Mouse (Mus musculus): ENCODE measurements around the gene Pde4d. TPM values are rescaled to one million over a fixed set of nuclear protein-coding genes. Genes with fewer than 3 reads are reported as not detected.

Pde4d gene
- total RNA-seq, 2 experiments from 2014 or later, result 33.5 to 49.8 TPM

DNA sequence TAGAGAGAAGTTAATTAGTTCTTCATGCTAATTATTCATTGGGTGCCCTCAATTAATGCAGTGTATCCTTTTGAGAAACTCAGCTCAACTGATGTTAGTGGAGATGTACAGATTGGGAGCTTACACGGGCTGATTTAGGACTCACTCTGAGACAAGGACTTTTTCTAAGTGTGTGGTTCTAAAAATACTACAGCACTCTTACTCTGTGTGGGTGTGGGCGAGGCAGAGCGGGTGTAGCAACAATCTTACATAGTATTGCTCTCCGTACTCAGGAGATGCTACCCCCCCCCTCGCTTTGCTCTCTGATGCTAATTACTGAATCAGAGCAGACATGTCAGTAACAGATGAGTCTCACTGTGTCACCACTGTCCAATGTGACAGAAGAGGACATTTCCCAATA is 976.3 kb downstream of the Pde4d start:
- no peak for ATAC-seq (replicated peaks; ENCODE audit: poor library complexity, severe bottlenecking)

DNA sequence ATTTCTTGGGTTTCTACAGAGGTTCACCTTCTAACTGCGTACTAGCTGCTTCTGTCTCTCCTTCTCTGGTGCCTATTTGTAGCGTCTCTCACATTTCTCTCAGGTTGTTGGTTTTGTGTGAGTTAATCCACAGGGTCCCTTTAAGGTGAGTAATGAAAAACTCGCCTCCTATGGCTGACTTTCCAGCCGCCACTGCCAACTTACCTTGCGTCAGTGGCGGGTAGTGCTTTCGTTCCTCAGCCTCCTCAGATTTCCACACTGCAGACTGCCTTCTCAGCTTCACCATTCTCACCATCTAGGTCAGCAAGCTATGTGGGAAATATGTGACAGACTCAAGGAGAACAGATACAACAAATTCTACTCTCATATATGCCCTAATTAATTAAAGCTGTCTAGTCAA is 977.8 kb downstream of the Pde4d start:
- no peak for ATAC-seq (replicated peaks; ENCODE audit: poor library complexity, severe bottlenecking)

DNA sequence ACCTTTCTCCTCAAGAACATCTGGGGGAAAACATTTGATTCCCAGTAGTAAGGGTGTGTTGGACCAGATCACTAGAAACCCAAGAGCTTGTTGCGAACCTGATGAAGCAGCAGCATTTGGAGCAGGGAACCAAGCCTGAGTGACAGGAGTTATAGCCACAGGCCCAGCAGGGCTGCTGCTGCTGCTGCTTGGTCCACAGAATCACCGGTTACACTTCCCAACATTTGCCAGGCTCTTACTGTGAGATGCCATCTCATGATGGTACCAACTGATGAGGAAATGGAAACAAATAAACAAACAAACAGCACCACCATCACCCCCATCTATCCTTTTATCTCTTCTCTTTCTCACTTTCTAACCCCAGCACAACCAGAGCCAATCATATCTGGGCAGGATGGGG is 979.8 kb downstream of the Pde4d start:
- ATAC-seq (replicated peaks; ENCODE audit: poor library complexity, severe bottlenecking), result no peak

DNA sequence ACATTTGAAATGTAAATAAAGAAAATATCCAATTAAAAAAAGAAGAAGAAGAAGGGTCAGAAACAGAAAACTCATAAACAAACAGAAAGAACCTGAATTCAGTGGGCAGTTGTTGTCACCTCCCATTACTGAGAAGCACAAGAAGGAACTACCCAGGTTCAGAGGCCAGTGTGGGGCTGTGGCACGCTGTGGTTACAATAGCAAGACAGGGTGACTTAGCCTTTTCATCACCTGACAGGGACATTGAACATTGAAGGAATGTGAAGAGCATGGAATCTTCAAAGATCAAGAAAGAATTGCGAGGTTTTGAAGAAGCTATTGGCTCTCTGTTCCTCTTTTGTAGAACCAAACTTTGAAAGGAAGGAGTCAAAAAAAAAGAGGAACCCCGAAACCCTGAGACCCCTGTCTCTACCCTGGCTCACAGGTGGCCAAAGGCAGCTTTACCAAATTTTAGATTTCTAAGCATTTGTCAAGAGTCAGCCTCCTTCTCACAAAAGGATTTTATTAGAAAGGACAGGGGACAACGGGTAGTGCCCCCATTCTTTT is 987.6 kb downstream of the Pde4d start:
- ATAC-seq (replicated peaks; ENCODE audit: poor library complexity, severe bottlenecking), result peak; percentile 66

DNA sequence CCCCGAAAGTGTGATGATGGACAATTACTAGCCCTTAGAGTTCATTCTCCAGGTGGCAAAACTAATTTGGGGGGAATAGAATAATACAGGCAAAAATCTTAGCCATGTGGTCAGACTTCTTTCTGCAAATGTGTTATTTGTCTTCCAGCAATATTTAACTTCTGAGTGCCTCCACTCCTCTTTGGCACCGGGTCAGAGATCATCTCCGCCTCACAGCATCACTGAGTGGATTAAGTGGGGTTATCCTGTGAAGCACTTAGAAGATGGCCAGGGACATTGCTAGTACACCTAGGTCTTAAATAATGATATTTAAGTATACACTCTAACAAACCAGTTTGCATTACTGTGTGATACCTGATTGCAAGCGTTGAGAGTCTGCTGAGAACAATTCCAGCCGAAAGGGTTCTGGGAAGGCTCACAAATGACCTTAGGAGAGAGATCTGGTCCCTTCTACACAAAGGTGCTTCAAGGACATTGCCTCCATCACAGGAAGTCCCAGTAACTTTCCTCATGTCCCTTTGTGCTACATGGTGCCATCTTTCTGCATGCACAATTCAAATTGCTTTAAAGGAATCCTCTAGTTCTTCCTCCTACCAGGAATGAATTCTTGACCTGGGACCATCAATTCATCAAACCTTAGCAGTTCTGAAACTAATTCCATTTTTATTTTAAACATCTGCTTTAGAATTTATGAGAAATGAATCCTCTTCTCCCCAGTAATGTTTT is 989.9 kb downstream of the Pde4d start:
- no peak for ATAC-seq (replicated peaks; ENCODE audit: poor library complexity, severe bottlenecking)

DNA sequence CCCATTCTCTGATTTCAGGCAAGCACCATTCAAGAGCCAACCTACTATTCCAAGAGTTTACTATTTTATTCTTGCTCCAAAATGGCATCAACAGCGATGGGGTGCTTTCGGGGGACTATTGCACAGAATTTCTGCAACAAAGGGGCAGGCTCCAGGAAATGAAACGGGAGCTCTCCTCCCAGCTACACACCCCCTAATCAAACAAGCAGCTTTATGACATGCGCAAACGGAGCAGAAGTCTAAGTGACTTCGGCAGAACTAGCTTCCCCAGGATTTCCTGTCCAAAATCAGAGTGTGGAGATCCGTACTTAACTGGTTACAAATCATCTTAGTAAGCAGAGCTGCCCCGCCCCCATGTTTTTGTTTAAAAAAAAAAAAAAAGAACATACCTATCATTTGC is 990.6 kb downstream of the Pde4d start:
- ATAC-seq (replicated peaks; ENCODE audit: poor library complexity, severe bottlenecking), result peak; percentile 57

DNA sequence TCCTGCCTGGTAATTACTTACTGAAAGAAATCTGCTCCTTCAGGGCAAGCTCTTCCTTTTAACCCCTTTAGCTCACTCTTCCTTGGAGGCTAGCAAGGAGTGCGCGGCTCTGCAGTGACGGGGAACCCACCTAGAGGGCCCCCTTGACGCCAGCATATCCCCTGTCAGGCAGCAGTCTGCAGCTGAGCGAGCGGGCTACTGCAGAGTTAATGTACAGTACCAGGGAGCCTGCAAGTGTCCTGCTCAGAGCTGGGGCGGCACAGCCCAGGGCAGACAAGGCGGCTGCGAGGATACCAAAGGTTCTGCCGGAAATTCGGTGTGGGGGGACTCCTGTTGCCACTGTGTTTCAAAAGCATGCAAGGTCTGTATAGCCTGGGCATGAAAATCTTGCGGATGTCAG is 991.1 kb downstream of the Pde4d start:
- ATAC-seq (replicated peaks; ENCODE audit: poor library complexity, severe bottlenecking), result peak; percentile 54

DNA sequence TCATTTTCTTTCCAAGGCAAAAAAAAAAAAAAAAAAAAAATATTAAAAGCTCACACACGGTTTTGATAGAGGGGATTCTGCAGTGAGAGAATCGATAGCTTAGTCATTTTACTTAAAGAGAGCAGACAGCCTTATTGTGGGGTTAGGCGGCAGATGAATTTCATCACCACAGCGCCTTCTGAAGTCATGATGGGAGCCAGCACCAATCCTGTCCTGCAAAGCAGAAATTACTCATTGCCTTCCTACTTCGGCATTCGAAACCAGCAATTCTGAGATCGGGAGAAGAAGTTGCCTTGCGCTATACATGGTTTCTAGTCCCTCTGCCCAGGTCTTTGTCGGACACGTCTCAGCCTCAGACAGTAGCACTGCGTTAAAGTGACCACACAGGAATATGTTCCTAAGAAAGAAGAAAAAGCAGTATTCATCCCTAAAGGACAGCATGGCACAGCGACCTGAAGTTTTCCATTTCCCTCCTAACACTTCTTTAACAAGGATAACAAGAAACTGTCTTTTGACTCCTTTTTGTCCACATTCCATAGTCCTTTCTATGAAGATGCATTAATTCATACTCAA is 991.7 kb downstream of the Pde4d start:
- ATAC-seq (replicated peaks; ENCODE audit: poor library complexity, severe bottlenecking), result peak; percentile 62

DNA sequence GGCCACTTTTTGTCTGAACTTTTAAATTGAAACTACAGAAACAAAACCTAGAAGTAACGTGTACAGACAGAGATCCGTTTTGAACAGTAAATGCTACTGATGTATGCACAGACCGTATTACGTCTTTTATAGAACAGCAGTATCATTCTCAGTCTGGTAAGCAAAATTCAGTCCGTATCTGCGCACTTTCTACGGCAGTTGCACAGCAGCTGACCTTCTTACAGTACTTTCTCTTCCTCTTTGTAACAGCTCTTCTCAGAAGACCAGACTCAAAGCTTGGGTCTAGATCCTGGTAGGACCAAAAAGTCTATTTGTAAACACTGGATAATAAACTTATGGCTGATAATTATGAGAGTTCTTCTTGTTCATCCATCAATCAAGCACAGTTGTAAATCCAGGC is 996.4 kb downstream of the Pde4d start:
- ATAC-seq (replicated peaks; ENCODE audit: poor library complexity, severe bottlenecking), result peak; percentile 71

DNA sequence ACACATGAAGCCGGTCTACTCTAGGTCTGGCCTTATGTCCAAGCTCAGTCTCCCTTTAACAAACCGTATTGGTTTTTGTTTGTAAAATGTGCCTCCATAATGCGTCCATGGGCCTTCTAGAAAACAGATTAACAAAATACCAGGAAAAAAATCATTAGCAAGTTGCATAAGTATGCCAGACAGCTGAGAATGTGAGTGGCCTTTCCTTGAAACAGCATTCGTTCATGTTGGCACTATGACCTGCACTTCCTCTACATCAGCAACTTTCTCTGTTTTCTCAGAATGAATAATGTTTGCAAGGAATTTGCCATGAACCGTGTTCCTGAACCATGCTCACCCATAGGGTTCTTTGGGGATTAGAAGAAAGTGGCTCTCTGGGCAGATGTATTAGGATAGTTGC is 998.4 kb downstream of the Pde4d start:
- ATAC-seq (replicated peaks; ENCODE audit: poor library complexity, severe bottlenecking), result no peak

DNA sequence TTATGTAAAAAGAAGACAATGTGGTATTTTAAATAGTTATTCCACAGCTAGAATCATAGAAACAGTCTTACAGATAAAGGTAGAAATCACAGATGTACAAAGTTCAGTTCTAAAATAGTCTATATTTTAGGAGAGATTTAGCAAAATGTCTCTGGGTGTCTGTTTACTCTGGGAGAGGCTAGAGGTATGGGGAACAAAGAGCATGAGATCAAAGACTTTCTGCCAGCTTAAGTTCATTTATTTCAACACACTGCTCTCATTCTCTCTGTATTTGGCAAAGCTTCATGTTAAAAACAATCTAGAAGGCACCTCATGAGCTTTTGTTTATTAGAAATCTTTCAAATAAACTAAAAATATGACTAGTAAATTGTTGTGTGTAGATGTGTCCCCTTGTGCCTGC is 1024.6 kb downstream of the Pde4d start:
- ATAC-seq (replicated peaks; ENCODE audit: poor library complexity, severe bottlenecking), result no peak

DNA sequence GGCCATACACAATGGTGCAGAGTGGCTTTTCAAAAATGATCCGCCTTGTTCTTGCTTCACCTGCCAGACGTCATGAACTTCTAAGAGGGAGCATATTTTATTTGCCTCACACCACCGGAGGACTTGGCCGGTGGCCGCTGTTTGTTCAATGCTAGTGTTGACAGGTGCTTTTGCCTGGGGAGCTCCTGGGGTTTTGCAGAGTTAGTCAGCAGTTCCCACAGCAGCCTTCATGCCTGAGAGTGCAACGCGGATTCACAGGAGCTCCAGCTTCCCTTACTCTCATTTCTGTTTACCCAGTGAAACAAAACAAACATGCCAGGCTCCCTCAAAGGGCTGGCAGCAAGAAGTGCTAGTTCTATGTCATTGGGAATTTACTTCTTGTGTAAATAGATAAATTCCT is 1031.7 kb downstream of the Pde4d start:
- no peak for ATAC-seq (replicated peaks; ENCODE audit: poor library complexity, severe bottlenecking)

DNA sequence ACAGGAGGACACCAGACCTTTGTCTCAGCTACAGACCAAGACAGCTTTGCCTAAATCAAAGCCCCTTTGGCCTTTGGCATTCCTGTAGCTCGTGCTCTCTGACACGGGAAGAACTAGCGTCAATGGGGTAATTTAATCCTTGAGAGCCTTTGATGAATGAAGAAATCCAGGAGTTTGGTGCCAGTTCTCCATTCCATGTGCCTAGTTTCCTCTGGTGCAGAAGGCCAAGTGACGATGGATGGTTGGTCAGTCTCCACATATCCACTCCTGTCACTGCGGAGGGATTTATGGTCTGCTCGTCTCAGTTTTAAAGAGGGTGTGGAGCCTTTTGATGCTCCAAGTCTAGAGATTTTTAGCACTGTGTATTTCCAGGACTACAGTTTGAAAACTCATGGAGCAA is 1036.4 kb downstream of the Pde4d start:
- ATAC-seq (replicated peaks; ENCODE audit: poor library complexity, severe bottlenecking), result no peak

DNA sequence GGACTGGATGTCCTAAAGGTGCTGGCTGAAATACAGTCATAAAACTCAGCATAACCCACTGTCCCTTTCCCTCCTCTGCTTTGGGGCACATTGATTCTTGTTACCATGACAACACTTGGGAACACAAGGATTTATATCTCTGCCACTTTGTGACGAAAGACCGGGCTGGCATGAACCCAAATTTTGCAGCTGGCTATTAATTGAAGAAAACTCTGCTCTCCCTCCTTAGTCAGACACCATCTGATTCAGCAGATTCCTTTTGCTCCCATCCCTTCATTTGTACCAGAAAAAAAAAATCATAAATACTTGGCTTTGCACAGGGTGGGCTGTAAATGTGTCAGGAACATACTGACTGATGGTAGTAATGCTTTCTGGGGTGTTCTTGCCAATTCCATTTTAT is 1037.6 kb downstream of the Pde4d start:
- ATAC-seq (replicated peaks; ENCODE audit: poor library complexity, severe bottlenecking), result no peak

DNA sequence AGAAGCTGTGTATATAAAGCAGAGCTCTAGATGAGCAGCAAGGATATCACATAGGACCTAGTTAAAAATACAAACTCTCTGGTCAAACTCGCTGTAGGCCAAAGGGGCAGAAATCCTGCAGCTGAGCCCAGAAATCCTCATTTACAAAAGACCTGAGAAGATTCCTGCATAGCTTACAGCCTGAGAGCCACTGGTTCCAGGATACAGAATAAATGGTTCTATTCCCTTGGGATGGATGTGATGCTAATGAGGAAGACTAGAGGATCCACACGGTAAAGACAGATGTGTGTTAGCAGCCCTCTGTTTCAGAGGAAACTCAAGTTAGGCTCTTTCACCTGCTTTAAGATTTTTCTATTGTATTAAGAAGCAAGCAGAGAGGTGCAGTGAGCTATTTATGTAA is 1041.1 kb downstream of the Pde4d start:
- no peak for ATAC-seq (replicated peaks; ENCODE audit: poor library complexity, severe bottlenecking)

DNA sequence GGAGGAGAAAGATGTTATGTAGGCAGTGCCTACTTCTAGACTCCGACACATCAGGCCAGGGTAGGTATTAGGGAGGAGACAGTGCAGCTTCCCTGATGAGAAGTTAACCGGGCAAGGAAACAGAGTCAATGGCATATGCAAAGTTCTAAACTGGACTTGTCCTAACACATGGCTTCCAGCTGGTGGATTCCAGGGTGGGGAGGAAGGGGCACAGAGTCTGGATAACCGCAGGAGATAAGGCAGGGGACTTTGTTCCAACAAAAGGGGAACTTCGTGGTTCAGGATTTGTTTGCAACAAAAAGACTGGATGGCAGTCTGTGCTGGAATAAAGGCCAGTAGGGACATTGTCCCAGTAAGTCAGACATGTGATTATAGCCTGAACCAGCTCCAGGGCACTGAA is 1042.1 kb downstream of the Pde4d start:
- ATAC-seq (replicated peaks; ENCODE audit: poor library complexity, severe bottlenecking), result peak; percentile 59

DNA sequence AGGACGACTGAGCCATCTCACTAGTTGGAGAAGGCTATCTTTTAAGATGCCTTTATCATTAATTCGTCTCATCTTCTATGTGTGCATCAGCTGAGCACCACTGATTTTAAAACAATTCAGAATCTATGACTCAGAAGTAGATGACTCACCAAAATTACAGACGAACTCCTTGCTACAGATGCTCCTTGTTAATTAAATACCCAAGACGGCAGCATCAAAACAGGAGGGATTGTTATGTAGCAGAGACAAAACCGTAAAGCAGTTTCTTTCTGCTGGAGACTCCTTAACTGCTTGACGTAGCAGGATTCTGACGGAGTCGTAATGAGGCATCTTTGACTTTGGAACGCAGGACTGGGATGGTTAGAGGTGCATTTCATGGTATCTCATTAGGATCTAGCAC is 1050.6 kb downstream of the Pde4d start:
- no peak for ATAC-seq (replicated peaks; ENCODE audit: poor library complexity, severe bottlenecking)

DNA sequence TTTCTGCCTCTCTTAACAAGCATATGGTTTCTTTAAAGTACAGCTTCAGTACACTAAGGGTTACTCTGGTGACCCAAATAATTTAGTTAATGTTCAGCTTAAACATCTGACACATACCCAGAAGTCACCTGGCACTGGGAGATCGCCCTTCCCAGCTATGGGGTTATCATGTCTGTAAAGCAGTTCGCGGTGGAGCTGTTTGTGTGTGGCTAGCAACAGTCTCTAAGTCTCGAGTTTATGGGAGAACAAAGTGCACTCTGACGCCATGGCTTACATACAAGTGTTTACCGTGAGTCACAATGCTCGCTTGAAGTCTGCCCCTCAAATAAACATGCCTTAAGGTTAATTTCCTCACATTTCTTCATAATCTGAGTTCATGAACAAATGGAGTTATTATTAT is 1053.0 kb downstream of the Pde4d start:
- ATAC-seq (replicated peaks; ENCODE audit: poor library complexity, severe bottlenecking), result no peak

DNA sequence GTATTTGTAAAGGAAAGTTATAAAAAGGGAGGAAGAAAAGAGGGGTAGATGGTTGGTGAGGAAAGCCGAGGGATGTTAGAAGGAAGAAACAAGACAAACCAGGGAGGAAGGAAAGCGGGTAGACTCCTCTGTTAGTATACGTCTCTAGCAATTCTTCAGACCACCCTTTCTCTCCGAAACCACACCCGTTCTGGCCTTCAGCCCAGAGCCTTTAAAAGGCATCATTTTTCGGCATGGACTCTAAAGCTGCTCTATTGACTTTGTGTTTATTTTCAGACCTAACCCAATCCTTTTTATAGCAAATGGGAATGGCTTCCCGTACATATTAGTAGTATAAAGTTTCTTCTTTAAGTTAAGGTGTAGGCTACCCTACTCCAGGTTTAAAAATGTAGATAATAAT is 1057.0 kb downstream of the Pde4d start:
- no peak for ATAC-seq (replicated peaks; ENCODE audit: poor library complexity, severe bottlenecking)

DNA sequence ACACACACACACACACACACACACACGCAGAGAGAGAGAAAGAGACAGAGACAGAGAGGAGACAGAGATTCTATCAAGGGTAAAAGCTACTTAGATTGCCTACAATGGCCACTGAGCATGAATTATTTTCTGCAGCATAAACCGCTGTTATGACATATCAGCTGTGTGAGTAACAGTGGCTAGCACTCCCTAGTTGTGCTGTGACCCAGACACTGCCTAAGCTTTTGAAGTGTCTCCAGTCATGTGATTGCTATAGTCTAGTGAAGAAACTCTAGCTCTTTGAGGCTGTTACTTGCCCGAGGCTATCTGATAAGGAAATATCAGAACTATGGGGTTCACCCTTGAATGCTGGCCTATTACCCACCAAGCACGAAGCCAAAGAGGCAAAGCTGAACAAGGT is 1058.7 kb downstream of the Pde4d start:
- ATAC-seq (replicated peaks; ENCODE audit: poor library complexity, severe bottlenecking), result no peak

DNA sequence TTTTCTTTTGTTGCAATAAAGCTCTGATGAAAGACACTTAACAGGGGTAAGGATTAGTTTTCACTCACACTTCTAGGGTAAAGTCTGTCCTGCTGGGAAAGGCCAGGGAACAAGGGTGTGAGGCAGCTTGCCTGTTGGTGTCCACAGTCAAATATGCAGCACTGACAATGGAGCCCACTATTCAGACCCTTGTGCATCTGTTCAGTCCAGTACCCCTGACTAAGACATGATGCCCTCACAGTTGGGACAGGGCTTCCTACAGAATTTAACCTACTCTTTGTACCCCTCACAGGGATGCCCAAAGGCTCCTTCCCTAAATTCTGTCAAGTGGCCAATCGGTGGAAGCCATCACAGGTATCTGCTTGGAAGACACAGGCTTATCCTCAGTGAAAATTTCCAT is 1068.4 kb downstream of the Pde4d start:
- ATAC-seq (replicated peaks; ENCODE audit: poor library complexity, severe bottlenecking), result no peak

DNA sequence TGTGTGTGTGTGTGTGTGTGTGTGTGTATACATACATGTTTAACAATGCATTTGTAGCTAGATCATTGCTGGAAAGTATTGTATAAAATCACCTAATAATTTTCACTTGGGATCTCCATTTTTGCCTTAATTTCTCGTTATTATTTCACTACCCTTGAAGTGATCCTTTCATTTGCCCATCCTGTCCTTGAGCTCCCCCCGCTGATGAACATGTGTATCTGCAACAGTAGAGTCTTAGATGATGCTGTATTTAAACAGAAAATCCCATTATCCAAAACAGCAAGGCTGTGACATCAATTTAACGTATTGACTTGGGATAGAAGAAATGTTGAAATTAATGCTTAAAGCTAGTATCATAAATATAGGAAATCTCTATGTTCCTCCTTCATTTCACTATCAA is 1069.7 kb downstream of the Pde4d start:
- ATAC-seq (replicated peaks; ENCODE audit: poor library complexity, severe bottlenecking), result peak; percentile 81

Data from granulocyte monocyte progenitor cell, adult 5-6 weeks (primary cell).